ENCODE assay signal across 10 mouse cellular contexts in genomic region chr6:24860320-24860719, GRCm38 (mm10). TPM values are rescaled to one million over a fixed set of nuclear protein-coding genes. Genes with fewer than 3 reads are reported as not detected.
DNase-seq lines count a peak whose midpoint lies in the region; TF ChIP-seq lines count a peak whose summit lies in the region.
"Had no signal": no experiment of that assay in that cellular context is flagged by ENCODE, and none has a peak within 500 bp of the region (broad histone marks: within the 10 kb centered on the region; RNA-seq: fewer than 3 reads in every experiment).

No protein-coding gene starts in this region.

- H3K4me3 ChIP-seq in gastrocnemius, adult 2 months: no peak overlapping the region
- H3K4me3 ChIP-seq: heart, embryonic 12.5 days; limb, embryonic 15.5 days had no signal

- DNase-seq in gastrocnemius, adult 2 months: no peak
- DNase-seq in gastrocnemius, adult 18-20 months (ENCODE audit: low spot score): no peak
- DNase-seq in lung, postnatal 10 days: peak; percentile 1
- DNase-seq in lung, postnatal 4 days: no peak
- peak; percentile 39 for DNase-seq in ZHBTc4 (ENCODE audit: low read depth, low spot score)
- peak; percentile 4 for DNase-seq in mesoderm, embryonic 11.5 days (ENCODE audit: low read depth, low spot score)
- DNase-seq in layer of hippocampus, adult 9-10 months (ENCODE audit: low spot score): no peak

- intact Hi-C loops in gastrocnemius, adult 2 months (cut with DNase I): no loop called here

- H3K27ac ChIP-seq in gastrocnemius, adult 2 months: no peak overlapping the region
- H3K27ac ChIP-seq: limb, embryonic 15.5 days had no signal

- TF ChIP-seq CTCF in gastrocnemius, adult 2 months (IDR thresholded peaks at IDR 0.05): 0 out of 2 replicates have a peak, but pooled peaks have one; percentile 1

RNA-seq across cellular contexts. Expression of gene Hyal5, which starts 2.5 kb away (rescaled TPM):
- not detected for total RNA-seq in gastrocnemius, adult 2 months (2021)
- not detected for total RNA-seq in gastrocnemius, adult 18-20 months (2021)
- total RNA-seq: monocyte, adult 5-6 weeks had no signal

Comparison
In these comparisons a context has a peak if more than half of its experiments do, and no peak if none do; other contexts are left out.
1. DNase-seq: peak in lung, postnatal 10 days (single experiment), ZHBTc4 (single experiment) and mesoderm, embryonic 11.5 days (single experiment); none in gastrocnemius, adult 2 months (single experiment), gastrocnemius, adult 18-20 months (single experiment), lung, postnatal 4 days (0 of 2) and layer of hippocampus, adult 9-10 months (single experiment).